ENCODE assay signal across 13 mouse cellular contexts in the genomic region with DNA sequence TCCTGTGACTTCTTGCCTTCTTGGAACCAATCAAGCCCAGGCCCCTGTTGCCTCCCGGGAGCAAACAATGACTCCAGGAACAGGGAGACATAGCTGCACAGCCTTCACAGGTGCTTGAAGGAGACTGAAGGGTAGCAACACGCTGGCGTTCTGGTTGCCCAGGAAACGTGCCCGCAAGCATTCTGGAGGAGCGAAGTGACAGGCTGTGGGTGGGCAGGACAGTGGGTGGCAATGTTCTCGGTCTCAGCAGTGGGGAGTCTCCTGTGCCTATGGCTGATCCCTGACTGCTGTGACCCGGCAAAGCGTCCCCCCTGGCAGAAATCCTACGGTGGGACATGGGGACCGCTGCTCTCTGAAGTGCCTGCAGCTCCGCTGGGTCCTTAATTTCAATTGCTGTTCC. TPM values are rescaled to one million over a fixed set of nuclear protein-coding genes. Genes with fewer than 3 reads are reported as not detected.
DNase-seq lines count a peak whose midpoint lies in the region; ATAC-seq lines count a peak whose summit lies in the region.
"Had no signal": no experiment of that assay in that cellular context is flagged by ENCODE, and none has a peak within 500 bp of the region (broad histone marks: within the 10 kb centered on the region; RNA-seq: fewer than 3 reads in every experiment).

No protein-coding gene starts in this region.

- H3K4me1 ChIP-seq in neural tube, embryonic 13.5 days (replicated peaks) = peaks cover 67% of the 10 kb centered on the region
- H3K4me1 ChIP-seq in neural tube, embryonic 15.5 days = peaks cover 67% of the 10 kb centered on the region
- H3K4me1 ChIP-seq: liver, embryonic 13.5 days had no signal

- 44% methylated on average over 12 of the region's 12 CpGs for WGBS in neural tube, embryonic 13.5 days
- WGBS in neural tube, embryonic 15.5 days = 39% methylated on average over 12 of the region's 12 CpGs

- ATAC-seq in neural tube, embryonic 13.5 days (ENCODE audit: low read depth) = no peak
- ATAC-seq in neural tube, embryonic 15.5 days (ENCODE audit: low FRiP score) = no peak

- H3K4me3 ChIP-seq in neural tube, embryonic 13.5 days = no peak overlapping the region
- H3K4me3 ChIP-seq in neural tube, embryonic 15.5 days (replicated peaks) = no peak overlapping the region
- H3K4me3 ChIP-seq: liver, embryonic 13.5 days; midbrain, embryonic 12.5 days had no signal

- H3K9me3 ChIP-seq in neural tube, embryonic 13.5 days = no peaks in the 10 kb centered on the region
- no peaks in the 10 kb centered on the region for H3K9me3 ChIP-seq in neural tube, embryonic 15.5 days (replicated peaks)
- H3K9me3 ChIP-seq: liver, embryonic 13.5 days; midbrain, embryonic 12.5 days had no signal

- DNase-seq in layer of hippocampus, adult 18-20 months (ENCODE audit: low spot score in 2 of 2) = peak; percentile 89 to 93
- peak; percentile 86 to 91 for DNase-seq in left cerebral cortex, postnatal 36 days (ENCODE audit: low spot score in 2 of 2)
- DNase-seq in embryo, embryonic 10.5 days (ENCODE audit: low spot score) = no peak
- no peak for DNase-seq in adrenal gland, postnatal 36 days
- no peak for DNase-seq in testis, postnatal 10 days (ENCODE audit: low spot score)
- DNase-seq in adrenal gland, adult (ENCODE audit: inconsistent age in 2 of 2, low spot score in 1 of 2) = no peak
- DNase-seq: embryo, embryonic 11 days; liver, embryonic 13.5 days; thymus, postnatal 36 days had no signal

- intact Hi-C loops in left cerebral cortex, postnatal 36 days (cut with DNase I) = loop anchor here (5.0 kb wide), 1 partner anchor 43 kb away; the partner anchor contains the start of gene Ajap1

- no peaks in the 10 kb centered on the region for H3K36me3 ChIP-seq in neural tube, embryonic 13.5 days
- H3K36me3 ChIP-seq in neural tube, embryonic 15.5 days = no peaks in the 10 kb centered on the region
- H3K36me3 ChIP-seq: liver, embryonic 13.5 days; midbrain, embryonic 12.5 days had no signal

- H3K4me2 ChIP-seq in neural tube, embryonic 13.5 days = no peak overlapping the region
- H3K4me2 ChIP-seq in neural tube, embryonic 15.5 days = no peak overlapping the region
- H3K4me2 ChIP-seq: liver, embryonic 13.5 days; midbrain, embryonic 12.5 days had no signal

- no peak overlapping the region for H3K9ac ChIP-seq in neural tube, embryonic 13.5 days
- H3K9ac ChIP-seq in neural tube, embryonic 15.5 days (replicated peaks) = no peak overlapping the region
- H3K9ac ChIP-seq: liver, embryonic 13.5 days; midbrain, embryonic 12.5 days had no signal

- peak overlapping the region; percentile 49 for H3K27ac ChIP-seq in neural tube, embryonic 13.5 days (replicated peaks)
- H3K27ac ChIP-seq in neural tube, embryonic 15.5 days (replicated peaks) = no peak overlapping the region
- H3K27ac ChIP-seq: liver, embryonic 13.5 days; midbrain, embryonic 12.5 days had no signal

- H3K27me3 ChIP-seq in neural tube, embryonic 13.5 days = no peaks in the 10 kb centered on the region
- H3K27me3 ChIP-seq in neural tube, embryonic 15.5 days (replicated peaks) = no peaks in the 10 kb centered on the region
- H3K27me3 ChIP-seq: liver, embryonic 13.5 days had no signal

RNA-seq across cellular contexts. Expression of gene Ajap1, which starts 43.6 kb away (rescaled TPM):
- polyA plus RNA-seq in neural tube, embryonic 13.5 days (2015; fragmentation: Nextera tagmentation; extraction: Ambion mirVana) = 27.0 and 27.1 TPM in 2 replicates
- polyA plus RNA-seq in neural tube, embryonic 15.5 days (2015; fragmentation: Nextera tagmentation; extraction: Ambion mirVana) = 23.9 and 26.5 TPM in 2 replicates
- total RNA-seq in layer of hippocampus, adult 18-20 months (2021) = 10 to 100 TPM; 50.4 to 50.9 TPM
- total RNA-seq in left cerebral cortex, postnatal 36 days (2021) = 10 to 100 TPM; 51.7 to 63.4 TPM
- total RNA-seq in adrenal gland, postnatal 36 days (2021) = 1 to 10 TPM; 1.2 to 9.5 TPM
- total RNA-seq: hematopoietic stem cell, adult 5-6 weeks had no signal

Comparison
In these comparisons a context has a peak if more than half of its experiments do, and no peak if none do; other contexts are left out.
1. DNase-seq: peak in layer of hippocampus, adult 18-20 months (2 of 2) and left cerebral cortex, postnatal 36 days (2 of 2); none in embryo, embryonic 10.5 days (single experiment), adrenal gland, postnatal 36 days (0 of 2), testis, postnatal 10 days (single experiment) and adrenal gland, adult (0 of 2).
2. RNA of gene Ajap1, which starts 43.6 kb away (total RNA-seq): 51.7 to 63.4 TPM in left cerebral cortex, postnatal 36 days and 50.4 to 50.9 TPM in layer of hippocampus, adult 18-20 months; 1.2 to 9.5 TPM in adrenal gland, postnatal 36 days; every median in the first group is over 4 times any median in the second.